Mouse (Mus musculus): ENCODE data around the gene Kif26b. TPM values are rescaled to one million over a fixed set of nuclear protein-coding genes. Genes with fewer than 3 reads are reported as not detected.

Gene Kif26b
- polyA plus RNA-seq, 1 experiment from 2014 or later: 0.44 TPM

DNA sequence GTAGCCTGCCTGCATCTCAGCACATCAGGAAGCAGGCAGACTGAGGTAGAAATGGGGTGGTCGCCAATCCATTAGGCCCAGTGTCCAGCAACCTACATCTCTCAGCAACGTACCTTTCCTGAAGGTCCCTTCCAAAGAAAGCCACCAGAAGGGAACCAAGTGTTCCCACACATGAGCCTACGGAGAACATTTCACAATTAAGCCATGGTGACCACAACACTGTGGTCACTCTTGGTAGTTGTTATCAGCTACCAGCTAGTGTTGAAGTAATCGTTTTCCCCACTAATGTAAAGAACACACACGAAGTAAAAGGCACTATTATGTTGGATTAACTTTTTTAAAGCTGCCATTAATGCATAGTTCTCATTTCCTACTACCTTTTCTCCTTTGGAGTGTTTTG, 37.2 kb upstream of the Kif26b start:
- Histone ChIP-seq H3K4me3 (ENCODE audit: low read depth, low read length) (no peak overlapping the region), H3K4me1 (ENCODE audit: insufficient read depth, low read depth, low read length) (no peaks in the 10 kb centered on the region), H3K4me2 (replicated peaks; ENCODE audit: low read depth, low read length) (no peak overlapping the region), H3K9me3 (ENCODE audit: low read length) (no peaks in the 10 kb centered on the region), H3K36me3 (ENCODE audit: insufficient read depth, low read length) (no peaks in the 10 kb centered on the region), H3K27me3 (replicated peaks; ENCODE audit: insufficient read depth, low read length) (no peaks in the 10 kb centered on the region), H3K27ac (ENCODE audit: low read length) (no peak overlapping the region), H3K9ac (replicated peaks; ENCODE audit: low read depth) (no peak overlapping the region)
- TF ChIP-seq CTCF (IDR thresholded peaks at IDR 0.05) (no peak), EP300 (IDR thresholded peaks at IDR 0.05) (no peak)
- ATAC-seq: no peak
- no peak for DNase-seq (ENCODE audit: low spot score)
- WGBS: 76% methylated on average over 5 of the region's 5 CpGs

DNA sequence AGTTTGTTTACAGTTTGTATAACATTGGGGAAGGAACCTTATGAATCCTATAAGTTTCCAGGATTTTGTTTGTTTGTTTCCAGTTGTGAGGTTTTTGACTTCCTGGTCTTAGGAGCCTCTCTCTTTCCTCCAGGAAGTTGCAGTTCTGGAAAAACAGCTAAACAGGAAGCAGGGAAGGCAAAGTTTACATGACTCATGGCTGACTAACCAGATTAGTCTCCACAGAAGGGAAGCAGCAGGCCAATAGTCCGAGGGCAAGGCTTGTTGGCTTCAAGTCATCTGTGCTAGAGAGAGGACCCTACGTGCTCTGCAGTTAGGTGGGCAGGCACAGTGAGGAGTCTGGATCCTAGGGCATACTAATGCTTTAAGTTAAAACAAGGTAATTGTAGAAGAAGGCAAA, 36.4 kb upstream of the Kif26b start:
- Histone ChIP-seq H3K27ac (ENCODE audit: low read length) (no peak overlapping the region), H3K4me3 (ENCODE audit: low read depth, low read length) (no peak overlapping the region), H3K27me3 (replicated peaks; ENCODE audit: insufficient read depth, low read length) (no peaks in the 10 kb centered on the region), H3K36me3 (ENCODE audit: insufficient read depth, low read length) (no peaks in the 10 kb centered on the region), H3K9me3 (ENCODE audit: low read length) (no peaks in the 10 kb centered on the region), H3K4me2 (replicated peaks; ENCODE audit: low read depth, low read length) (no peak overlapping the region), H3K9ac (replicated peaks; ENCODE audit: low read depth) (no peak overlapping the region), H3K4me1 (ENCODE audit: insufficient read depth, low read depth, low read length) (no peaks in the 10 kb centered on the region)
- 45% methylated on average over 2 of the region's 2 CpGs for WGBS
- TF ChIP-seq EP300 (IDR thresholded peaks at IDR 0.05) (no peak), CTCF (IDR thresholded peaks at IDR 0.05) (no peak)
- ATAC-seq: no peak
- DNase-seq (ENCODE audit: low spot score): peak; percentile 15

DNA sequence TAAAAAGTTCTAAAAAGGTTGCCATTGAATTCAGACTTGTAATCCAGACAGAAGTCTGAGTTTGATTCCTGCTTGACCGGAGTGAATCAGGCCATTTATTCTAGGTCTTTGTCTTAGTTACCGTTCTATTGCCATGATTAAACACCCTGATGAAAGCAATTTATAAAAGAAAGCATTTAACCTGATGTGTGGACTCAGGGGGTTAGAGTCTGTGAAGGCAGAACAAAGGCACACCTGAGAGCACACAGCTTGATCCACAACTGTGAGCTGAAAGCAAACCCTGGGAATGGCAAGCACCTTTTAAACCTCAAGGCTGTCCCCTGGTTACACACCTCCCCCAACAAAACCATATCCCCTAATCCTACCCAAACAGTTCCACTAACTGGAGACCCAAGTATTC, 32.7 kb upstream of the Kif26b start:
- DNase-seq (ENCODE audit: low spot score): no peak
- H3K4me1 ChIP-seq (ENCODE audit: insufficient read depth, low read depth, low read length): no peaks in the 10 kb centered on the region
- no peak overlapping the region for H3K4me3 ChIP-seq (ENCODE audit: low read depth, low read length)
- no peak overlapping the region for H3K27ac ChIP-seq (ENCODE audit: low read length)
- H3K36me3 ChIP-seq (ENCODE audit: insufficient read depth, low read length): no peaks in the 10 kb centered on the region
- 75% methylated on average over 2 of the region's 2 CpGs for WGBS
- ATAC-seq: no peak
- no peaks in the 10 kb centered on the region for H3K9me3 ChIP-seq (ENCODE audit: low read length)
- H3K27me3 ChIP-seq (replicated peaks; ENCODE audit: insufficient read depth, low read length): no peaks in the 10 kb centered on the region
- TF ChIP-seq CTCF (IDR thresholded peaks at IDR 0.05) (no peak), EP300 (IDR thresholded peaks at IDR 0.05) (no peak)
- no peak overlapping the region for H3K9ac ChIP-seq (replicated peaks; ENCODE audit: low read depth)
- no peak overlapping the region for H3K4me2 ChIP-seq (replicated peaks; ENCODE audit: low read depth, low read length)

DNA sequence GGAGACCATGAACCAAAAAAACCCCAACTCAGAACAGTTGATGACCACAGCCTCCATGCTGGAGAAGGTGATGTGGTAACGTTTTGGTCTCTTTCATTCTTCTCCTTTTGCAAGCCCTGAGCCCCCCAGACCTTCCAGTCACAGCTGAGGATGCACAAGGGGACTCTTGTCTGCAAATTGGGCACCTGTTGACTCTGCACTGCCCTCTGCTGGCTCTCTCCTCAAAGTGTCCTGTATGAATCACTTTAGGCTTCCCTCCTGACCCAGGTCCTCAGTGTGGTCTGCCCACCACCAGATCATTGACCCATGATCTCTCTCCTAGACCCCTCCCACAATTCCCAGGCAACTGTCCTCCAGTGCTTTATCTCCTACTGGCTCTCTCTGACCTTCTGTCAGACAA, 32.1 kb upstream of the Kif26b start:
- 36% methylated on average over 1 of the region's 1 CpGs for WGBS
- Histone ChIP-seq H3K36me3 (ENCODE audit: insufficient read depth, low read length) (no peaks in the 10 kb centered on the region), H3K4me3 (ENCODE audit: low read depth, low read length) (no peak overlapping the region), H3K27ac (ENCODE audit: low read length) (no peak overlapping the region), H3K27me3 (replicated peaks; ENCODE audit: insufficient read depth, low read length) (no peaks in the 10 kb centered on the region), H3K9ac (replicated peaks; ENCODE audit: low read depth) (no peak overlapping the region), H3K4me1 (ENCODE audit: insufficient read depth, low read depth, low read length) (no peaks in the 10 kb centered on the region), H3K4me2 (replicated peaks; ENCODE audit: low read depth, low read length) (no peak overlapping the region), H3K9me3 (ENCODE audit: low read length) (no peaks in the 10 kb centered on the region)
- ATAC-seq (no peak), DNase-seq (ENCODE audit: low spot score) (no peak)
- TF ChIP-seq CTCF (IDR thresholded peaks at IDR 0.05) (peak; percentile 59), EP300 (IDR thresholded peaks at IDR 0.05) (no peak)

DNA sequence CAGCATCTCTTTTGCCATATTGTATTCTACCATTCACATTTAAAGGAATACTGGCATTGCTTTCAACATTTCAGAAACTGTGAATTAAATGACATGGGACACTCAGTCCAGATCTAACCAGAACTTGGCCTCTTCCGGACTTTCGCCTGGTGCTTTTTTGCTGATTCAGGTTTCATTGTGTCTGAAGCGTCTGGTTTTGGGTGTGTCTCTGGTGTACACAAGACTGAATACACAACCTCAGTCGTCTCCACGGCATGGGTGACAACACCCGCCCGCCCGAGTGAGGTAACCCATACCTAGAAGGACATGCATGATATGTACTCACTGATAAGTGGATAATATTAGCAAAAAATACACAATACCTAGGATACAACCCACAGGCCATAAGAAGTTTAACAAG, 22.0 kb upstream of the Kif26b start:
- H3K27ac ChIP-seq (ENCODE audit: low read length): no peak overlapping the region
- H3K4me2 ChIP-seq (replicated peaks; ENCODE audit: low read depth, low read length): no peak overlapping the region
- no peak overlapping the region for H3K9ac ChIP-seq (replicated peaks; ENCODE audit: low read depth)
- no peaks in the 10 kb centered on the region for H3K9me3 ChIP-seq (ENCODE audit: low read length)
- no peaks in the 10 kb centered on the region for H3K4me1 ChIP-seq (ENCODE audit: insufficient read depth, low read depth, low read length)
- ATAC-seq (no peak), DNase-seq (ENCODE audit: low spot score) (no peak)
- 81% methylated on average over 8 of the region's 8 CpGs for WGBS
- H3K4me3 ChIP-seq (ENCODE audit: low read depth, low read length): no peak overlapping the region
- no peaks in the 10 kb centered on the region for H3K36me3 ChIP-seq (ENCODE audit: insufficient read depth, low read length)
- TF ChIP-seq CTCF (IDR thresholded peaks at IDR 0.05) (no peak), EP300 (IDR thresholded peaks at IDR 0.05) (no peak)
- H3K27me3 ChIP-seq (replicated peaks; ENCODE audit: insufficient read depth, low read length): no peaks in the 10 kb centered on the region

DNA sequence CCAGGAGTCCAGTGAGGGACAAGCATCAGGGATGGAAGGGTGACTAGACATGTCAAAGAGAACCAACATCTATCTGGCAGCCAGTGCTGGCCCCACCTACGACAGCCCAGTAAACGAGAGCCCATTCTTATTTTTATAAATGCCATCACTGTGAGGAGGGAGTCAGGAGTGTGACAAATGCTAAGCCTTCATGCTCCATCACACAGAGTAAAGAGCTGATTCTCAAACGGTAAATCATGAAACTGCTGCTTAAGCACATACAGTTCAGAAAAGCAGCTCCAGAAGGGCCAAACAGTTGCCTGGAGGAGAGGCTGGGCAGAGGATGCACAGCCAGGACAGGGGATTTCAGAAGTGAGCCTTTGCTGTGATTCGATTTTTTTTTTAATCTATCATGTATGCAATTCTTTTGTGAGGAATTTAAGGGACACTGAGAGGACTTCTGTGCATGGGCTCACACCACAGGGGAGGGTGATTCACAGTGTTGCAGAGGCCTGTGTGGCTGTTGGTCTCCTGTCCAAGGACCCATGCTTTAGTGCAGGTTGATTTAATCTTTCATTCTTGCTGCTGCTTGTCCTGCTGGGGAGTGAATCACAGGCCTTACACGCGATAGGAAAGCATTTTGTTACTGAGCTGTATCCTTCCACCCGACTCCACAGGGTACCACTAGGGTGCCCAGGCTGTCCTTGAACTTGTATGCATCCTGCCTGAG, 16.4 kb upstream of the Kif26b start:
- ATAC-seq (no peak), DNase-seq (ENCODE audit: low spot score) (no peak)
- Histone ChIP-seq H3K27ac (ENCODE audit: low read length) (no peak overlapping the region), H3K27me3 (replicated peaks; ENCODE audit: insufficient read depth, low read length) (no peaks in the 10 kb centered on the region), H3K36me3 (ENCODE audit: insufficient read depth, low read length) (no peaks in the 10 kb centered on the region), H3K4me3 (ENCODE audit: low read depth, low read length) (no peak overlapping the region), H3K4me2 (replicated peaks; ENCODE audit: low read depth, low read length) (no peak overlapping the region), H3K4me1 (ENCODE audit: insufficient read depth, low read depth, low read length) (no peaks in the 10 kb centered on the region), H3K9ac (replicated peaks; ENCODE audit: low read depth) (no peak overlapping the region), H3K9me3 (ENCODE audit: low read length) (no peaks in the 10 kb centered on the region)
- no peak for TF ChIP-seq EP300 (IDR thresholded peaks at IDR 0.05)
- no peak for TF ChIP-seq CTCF (IDR thresholded peaks at IDR 0.05)
- WGBS: 63% methylated on average over 7 of the region's 7 CpGs

DNA sequence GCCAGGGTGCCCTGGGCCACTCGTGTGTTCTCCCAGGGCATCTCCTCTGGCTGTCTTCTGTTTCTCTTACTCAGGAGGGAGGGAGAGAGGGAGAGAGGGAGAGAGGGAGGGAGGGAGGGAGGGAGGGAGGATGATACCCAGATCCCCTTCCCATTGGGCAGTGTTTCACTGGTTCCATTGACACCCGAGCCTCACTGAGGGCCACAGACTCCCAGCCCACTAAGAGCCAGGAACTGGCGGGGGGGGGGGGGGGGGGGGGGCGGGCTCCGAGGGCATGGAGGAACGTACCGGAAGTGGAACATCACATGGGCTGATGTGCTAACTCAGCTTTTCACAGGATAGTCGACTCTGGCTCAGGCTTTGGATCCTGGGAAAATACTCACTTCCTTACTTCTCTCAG, 15.0 kb upstream of the Kif26b start:
- Histone ChIP-seq H3K4me3 (ENCODE audit: low read depth, low read length) (no peak overlapping the region), H3K4me2 (replicated peaks; ENCODE audit: low read depth, low read length) (no peak overlapping the region), H3K27ac (ENCODE audit: low read length) (no peak overlapping the region), H3K4me1 (ENCODE audit: insufficient read depth, low read depth, low read length) (no peaks in the 10 kb centered on the region), H3K27me3 (replicated peaks; ENCODE audit: insufficient read depth, low read length) (no peaks in the 10 kb centered on the region), H3K36me3 (ENCODE audit: insufficient read depth, low read length) (no peaks in the 10 kb centered on the region), H3K9ac (replicated peaks; ENCODE audit: low read depth) (no peak overlapping the region), H3K9me3 (ENCODE audit: low read length) (no peaks in the 10 kb centered on the region)
- ATAC-seq (peak; percentile 25; the same call in 1 of the 2 replicates), DNase-seq (ENCODE audit: low spot score) (no peak)
- WGBS: 7% methylated on average over 5 of the region's 8 CpGs
- TF ChIP-seq EP300 (IDR thresholded peaks at IDR 0.05) (no peak), CTCF (IDR thresholded peaks at IDR 0.05) (no peak)
